Mouse (Mus musculus): ENCODE results near the gene Serpinf1.

GRCm38 (mm10) chr11:75409679-75410575, 12.6 kb downstream of the Serpinf1 start:
- no peak for TF ChIP-seq CTCF (IDR thresholded peaks at IDR 0.05; ENCODE audit: borderline replicate concordance, insufficient read depth, low read depth, low read length)
- TF ChIP-seq POLR2A (IDR thresholded peaks at IDR 0.05; ENCODE audit: borderline replicate concordance, insufficient read depth, low read length), result no peak
